Mouse (Mus musculus) megakaryocyte, embryonic 14.5 days (primary cell): Measurements from ENCODE around the gene Ptpru.

Source experiments
- FLI1 ChIP-seq: IDR thresholded peaks from 2 replicates; pipeline ENCODE4 v1.6.1; 2012; ENCODE audit warnings: low read length, inconsistent platforms, mixed read lengths
- GATA1 ChIP-seq: IDR thresholded peaks from 3 replicates; pipeline ENCODE4 v1.6.1; 2012; ENCODE audit warnings: mixed read lengths, low read length, inconsistent platforms, borderline replicate concordance

DNA sequence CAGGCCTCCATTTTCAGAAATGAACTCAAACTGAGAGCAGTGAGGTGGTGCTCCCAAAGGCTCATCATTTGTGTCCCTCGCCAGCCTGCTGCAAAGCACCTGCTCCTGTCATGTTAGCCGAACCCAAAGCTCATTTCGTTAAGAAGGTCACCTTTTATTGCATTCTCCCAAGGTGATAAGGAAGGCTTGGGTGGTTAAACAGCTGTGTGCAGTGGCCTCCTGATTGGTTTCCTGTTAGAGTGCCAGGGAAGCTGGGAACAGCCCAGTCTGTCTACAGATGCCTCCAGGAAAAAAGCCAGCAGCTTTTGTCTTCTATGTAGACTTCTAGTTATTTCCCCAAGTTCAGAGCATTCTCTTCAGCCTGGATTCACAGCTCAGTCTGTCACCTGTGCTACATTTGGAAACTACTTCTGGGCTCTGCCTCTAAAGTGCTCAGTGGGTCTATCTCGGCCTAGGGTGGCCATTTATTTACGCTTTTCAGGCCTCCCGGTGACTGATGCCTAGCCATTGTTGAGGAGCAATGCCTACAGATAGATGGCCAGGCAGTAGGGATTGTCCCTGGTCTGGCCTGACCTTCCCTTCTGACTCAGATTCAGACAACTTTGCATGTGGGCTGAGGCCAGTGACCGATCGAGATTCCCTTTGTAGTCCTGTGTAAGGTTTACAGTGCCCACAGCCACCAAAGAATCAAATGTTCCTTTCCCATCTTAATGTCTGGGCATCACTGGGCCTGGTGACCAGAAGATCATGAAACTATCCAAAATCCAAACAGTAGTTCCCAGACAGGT lies 8.1 kb upstream of the Ptpru start:
- TF ChIP-seq GATA1 (no peak), FLI1 (no peak)
